In the genomic region with DNA sequence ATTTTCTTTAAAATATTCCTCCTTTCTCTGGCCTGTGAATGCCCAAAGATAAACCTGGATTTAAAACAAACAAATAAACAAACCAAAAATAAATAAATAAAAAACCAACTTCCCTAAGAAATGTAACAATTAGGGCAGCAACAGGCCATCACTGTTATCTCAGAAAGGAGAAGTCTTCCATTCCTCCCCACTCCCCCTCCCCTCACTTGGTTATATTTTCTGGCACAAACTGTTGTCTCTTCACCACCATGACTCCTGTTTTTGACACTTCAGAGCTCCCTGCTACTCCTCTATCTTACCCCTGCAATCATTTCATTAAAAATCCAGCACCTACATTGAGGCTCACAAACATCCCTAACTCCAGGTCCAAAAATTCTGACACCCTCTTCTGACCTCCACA, we compare ENCODE assay signal across 31 mouse cellular contexts. TPM values are rescaled to one million over a fixed set of nuclear protein-coding genes. Genes with fewer than 3 reads are reported as not detected.
A peak's percentile ranks its signal among the peaks of the same experiment; 100 is the strongest.
DNase-seq lines count a peak whose midpoint lies in the region; ATAC-seq and TF ChIP-seq lines count a peak whose summit lies in the region.
"Had no signal": no experiment of that assay in that cellular context is flagged by ENCODE, and none has a peak within 500 bp of the region (broad histone marks: within the 10 kb centered on the region; RNA-seq: fewer than 3 reads in every experiment).

No protein-coding gene starts in this region.

- H3K4me3 ChIP-seq in layer of hippocampus, adult 2 months: no peak overlapping the region
- H3K4me3 ChIP-seq in stomach, postnatal 0 days (ENCODE audit: low read depth, low read length): no peak overlapping the region
- H3K4me3 ChIP-seq: embryonic facial prominence, embryonic 12.5 days; embryonic facial prominence, embryonic 15.5 days; gastrocnemius, adult 2 months; heart, embryonic 12.5 days; heart, embryonic 15.5 days; hindbrain, embryonic 13.5 days had no signal

- H3K27me3 ChIP-seq in stomach, postnatal 0 days (ENCODE audit: control insufficient read depth, insufficient read depth, low read length): no peaks in the 10 kb centered on the region
- H3K27me3 ChIP-seq: embryonic facial prominence, embryonic 12.5 days; embryonic facial prominence, embryonic 15.5 days; heart, embryonic 12.5 days; heart, embryonic 15.5 days; hindbrain, embryonic 13.5 days; Patski had no signal

- peak; percentile 42 to 49; a peak in 3 of 4 replicates for ATAC-seq in hematopoietic stem cell, adult 5-6 weeks (replicated peaks in 1 of 2; ENCODE audit: insufficient read depth in 1 of 2, low FRiP score in 2 of 2, low TSS enrichment in 1 of 2, low read depth in 1 of 2, poor library complexity in 2 of 2, severe bottlenecking in 2 of 2)
- ATAC-seq in stomach, postnatal 0 days (ENCODE audit: low FRiP score, low TSS enrichment): no peak
- ATAC-seq: CD4-positive, CD25-positive, alpha-beta regulatory T cell, adult 4 months; forebrain, embryonic 14.5 days; hindbrain, postnatal 0 days; inflammation-experienced regulatory T-cells, adult 6 months; intestine, embryonic 16.5 days; Patski had no signal

- DNase-seq in layer of hippocampus, adult 2 months (ENCODE audit: low spot score in 2 of 2): no peak
- DNase-seq in layer of hippocampus, adult 11-12 months (ENCODE audit: low spot score): no peak
- DNase-seq in 416B (ENCODE audit: low read depth): peak; percentile 24
- DNase-seq in MEL-GATA-1-ER (ENCODE audit: extremely low read depth, low read depth): peak; percentile 33
- no peak for DNase-seq in lung, postnatal 36 days
- DNase-seq in thymus, adult 18-20 months: no peak
- DNase-seq in stomach, postnatal 0 days (ENCODE audit: low spot score): no peak
- DNase-seq: adrenal gland, adult 2 months; adrenal gland, postnatal 14 days; cerebellum, adult 11-12 months; cerebellum, adult 8-10 months; cerebellum, postnatal 10 days; cerebellum, postnatal 36 days; gastrocnemius, adult 2 months; gastrocnemius, postnatal 14 days; heart, adult 18-20 months; heart, postnatal 14 days; heart, postnatal 4 days had no signal

- no peak overlapping the region for H3K4me2 ChIP-seq in stomach, postnatal 0 days (replicated peaks; ENCODE audit: low read depth)
- H3K4me2 ChIP-seq: embryonic facial prominence, embryonic 12.5 days; embryonic facial prominence, embryonic 15.5 days; heart, embryonic 12.5 days; heart, embryonic 15.5 days; hindbrain, embryonic 13.5 days had no signal

- H3K27ac ChIP-seq in layer of hippocampus, adult 2 months: peak overlapping the region; percentile 34; the same call in 1 of the 2 replicates
- H3K27ac ChIP-seq in stomach, postnatal 0 days (replicated peaks): no peak overlapping the region
- H3K27ac ChIP-seq: embryonic facial prominence, embryonic 12.5 days; embryonic facial prominence, embryonic 15.5 days; gastrocnemius, adult 2 months; heart, embryonic 15.5 days; hindbrain, postnatal 0 days had no signal

- no peaks in the 10 kb centered on the region for H3K36me3 ChIP-seq in stomach, postnatal 0 days (ENCODE audit: control insufficient read depth, insufficient read depth, low read length)

- H3K4me1 ChIP-seq in stomach, postnatal 0 days (replicated peaks; ENCODE audit: control insufficient read depth, insufficient read depth): no peaks in the 10 kb centered on the region
- H3K4me1 ChIP-seq: embryonic facial prominence, embryonic 12.5 days; embryonic facial prominence, embryonic 15.5 days had no signal

- no peaks in the 10 kb centered on the region for H3K9me3 ChIP-seq in stomach, postnatal 0 days (ENCODE audit: control insufficient read depth, low read length)
- H3K9me3 ChIP-seq: embryonic facial prominence, embryonic 12.5 days; embryonic facial prominence, embryonic 15.5 days; heart, embryonic 12.5 days; heart, embryonic 15.5 days; hindbrain, embryonic 13.5 days had no signal

- H3K9ac ChIP-seq in stomach, postnatal 0 days (ENCODE audit: low read length): no peak overlapping the region
- H3K9ac ChIP-seq: embryonic facial prominence, embryonic 12.5 days; embryonic facial prominence, embryonic 15.5 days; forebrain, postnatal 0 days; heart, embryonic 12.5 days; heart, embryonic 15.5 days; hindbrain, embryonic 13.5 days had no signal

- TF ChIP-seq EP300 in stomach, postnatal 0 days (optimal IDR thresholded peaks at IDR 0.05): no peak

- no peak for TF ChIP-seq CTCF in layer of hippocampus, adult 2 months (conservative IDR thresholded peaks at IDR 0.05)
- no peak for TF ChIP-seq CTCF in stomach, postnatal 0 days (IDR thresholded peaks at IDR 0.05; ENCODE audit: low read depth)

RNA-seq across cellular contexts. Expression of a gene that starts 31.8 kb away (rescaled TPM):
- 10 to 100 TPM; 58.7 to 60.0 TPM for total RNA-seq in layer of hippocampus, adult 2 months (2021)
- total RNA-seq in hematopoietic stem cell, adult 5-6 weeks (2017): 74.7 and 107 TPM in 2 replicates
- polyA plus RNA-seq in stomach, postnatal 0 days (2015; fragmentation: Nextera tagmentation; extraction: Ambion mirVana): 8.6 and 9.3 TPM in 2 replicates

Comparison
In these comparisons a context has a peak if more than half of its experiments do, and no peak if none do; other contexts are left out.
1. DNase-seq: peak in 416B (single experiment) and MEL-GATA-1-ER (single experiment); none in layer of hippocampus, adult 2 months (0 of 2), layer of hippocampus, adult 11-12 months (single experiment), lung, postnatal 36 days (single experiment), thymus, adult 18-20 months (0 of 2) and stomach, postnatal 0 days (single experiment).